Mouse (Mus musculus): ENCODE measurements around the gene Neurl4.

DNA sequence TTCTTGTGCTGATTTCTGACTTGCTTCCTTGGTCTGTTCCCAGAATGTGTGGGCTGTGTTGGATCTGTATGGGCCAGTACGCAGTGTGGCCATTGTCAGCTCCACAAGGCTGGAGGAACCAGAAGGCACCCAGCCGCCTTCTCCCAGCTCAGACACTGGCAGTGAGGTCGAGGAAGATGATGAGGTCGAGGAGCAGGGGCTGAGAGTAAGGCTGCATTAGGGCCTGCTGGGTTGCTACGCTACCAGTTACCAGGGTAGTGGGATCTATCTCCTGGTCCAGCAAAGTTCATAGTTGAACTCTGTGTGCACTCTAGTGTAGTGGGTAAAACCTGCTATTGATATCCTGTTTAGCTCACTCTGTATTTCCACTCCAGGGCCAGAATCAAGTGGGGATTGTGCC lies 8.3 kb downstream of the Neurl4 start:
- TF ChIP-seq CTCF (conservative IDR thresholded peaks at IDR 0.05; ENCODE audit: low read length) (no peak), NANOG (IDR thresholded peaks at IDR 0.05; ENCODE audit: borderline replicate concordance, low read length) (no peak), POU5F1 (IDR thresholded peaks at IDR 0.05; ENCODE audit: borderline replicate concordance, low read length) (no peak)

Data from E14TG2a.4 (cell line).